Mouse (Mus musculus) olfactory bulb, adult 2 months (tissue): ENCODE results near the gene Lamb2.

Source experiments
- CTCF ChIP-seq: fragments of 200-500 bp; IDR thresholded peaks from 2 replicates; pipeline ENCODE4 v1.5.1; 2012; ENCODE audit warnings: low read depth, mild to moderate bottlenecking, low read length, moderate library complexity; ENCODE audit not compliant: insufficient read depth
- POLR2A ChIP-seq: fragments of 200-500 bp; IDR thresholded peaks from 2 replicates; pipeline ENCODE4 v1.6.1; 2012; ENCODE audit warnings: mild to moderate bottlenecking, low read depth, low read length, moderate library complexity; ENCODE audit not compliant: insufficient read depth

DNA sequence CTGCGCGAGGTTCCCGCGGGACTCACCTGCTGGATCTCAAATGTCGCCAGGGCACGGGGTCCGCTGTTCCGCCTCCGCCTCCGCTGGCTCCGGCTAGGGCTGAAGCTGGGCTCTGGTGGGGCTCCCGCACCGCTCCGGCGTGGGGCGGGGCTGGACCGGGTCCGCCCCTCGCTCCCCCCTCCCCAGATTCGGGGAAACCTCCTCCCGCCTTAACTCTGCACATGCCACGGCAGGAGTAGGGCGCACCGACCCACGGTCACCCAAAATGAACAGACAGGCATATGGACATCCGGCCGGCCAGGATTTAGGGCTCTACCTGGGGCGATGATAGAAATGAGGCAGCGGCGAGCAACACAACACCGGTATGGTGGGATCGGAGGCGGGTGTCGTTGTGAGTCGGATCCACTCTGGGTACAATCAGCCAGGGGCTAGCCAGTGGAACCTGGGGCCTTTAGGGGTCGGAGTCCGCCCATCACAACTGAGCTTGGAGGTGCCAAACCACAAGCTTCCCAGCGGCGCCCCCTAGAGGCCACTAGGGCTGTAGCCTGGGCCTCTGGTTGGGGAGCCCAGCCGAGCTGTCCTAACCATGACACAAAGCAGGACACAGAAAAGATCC, 27.1 kb upstream of the Lamb2 start:
- TF ChIP-seq POLR2A (no peak), CTCF (peak; percentile 91)
